Mouse (Mus musculus) gastrocnemius, adult 18-20 months (tissue): ENCODE results near the gene Olfr1371. TPM values are rescaled to one million over a fixed set of nuclear protein-coding genes. Genes with fewer than 3 reads are reported as not detected.
A peak's percentile ranks its signal among the peaks of the same experiment; 100 is the strongest.
"Not testable (repeated sequence)": the region's sequence is repeated elsewhere in the genome, so short reads cannot be mapped to it uniquely, and the experiment has no call there.

Experiments used
- DNase-seq: peaks from one replicate; pipeline ENCODE4 v3.0.0; 2021; ENCODE audit warnings: low spot score
- total RNA-seq, 2 experiments: library from RNA; stranded (reverse); gene quantifications; 2 replicates each; pipeline ENCODE4 v1.2.3; 2021

Olfr1371 gene
- total RNA-seq, 2 experiments from 2014 or later: not detected

GRCm38 (mm10) chr11:52225986-52226599 is 12.3 kb upstream of the Olfr1371 start:
- no peak for DNase-seq

DNA sequence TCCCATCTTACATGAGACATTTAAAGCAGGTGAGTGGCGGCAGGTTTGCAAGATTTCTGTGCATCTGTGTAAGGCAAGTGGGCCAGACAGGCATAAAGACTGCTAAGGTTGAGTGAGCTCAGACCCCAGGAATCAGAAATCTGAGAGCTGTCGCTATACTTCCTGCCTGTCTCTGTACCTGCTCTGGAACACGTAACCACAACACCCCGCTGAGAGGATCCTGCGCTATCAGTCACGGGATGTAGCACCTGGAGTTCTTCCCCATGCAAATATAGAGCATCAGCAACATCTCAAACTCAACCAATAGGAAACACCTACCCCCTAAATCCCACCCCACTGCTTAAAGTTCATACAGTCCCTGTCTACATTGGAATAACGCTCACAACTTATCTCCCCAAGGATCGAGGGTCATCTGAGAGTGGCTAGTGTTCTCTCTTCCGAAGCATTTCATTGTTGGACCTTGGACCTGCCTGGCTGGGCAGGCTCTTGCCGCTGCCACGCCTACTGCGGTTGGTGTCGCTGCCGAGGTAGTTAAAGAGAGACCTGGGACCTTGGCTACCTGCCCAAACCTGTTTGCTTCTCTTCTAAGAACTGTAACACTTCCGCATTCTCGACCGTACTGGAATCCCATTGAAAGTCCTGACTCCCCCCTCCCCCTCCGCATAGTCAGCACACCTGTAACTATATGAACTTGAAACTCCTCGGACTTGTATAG is 10.3 kb upstream of the Olfr1371 start:
- no peak for DNase-seq

GRCm38 (mm10) chr11:52222891-52223290 is 9.1 kb upstream of the Olfr1371 start:
- DNase-seq: no peak

DNA sequence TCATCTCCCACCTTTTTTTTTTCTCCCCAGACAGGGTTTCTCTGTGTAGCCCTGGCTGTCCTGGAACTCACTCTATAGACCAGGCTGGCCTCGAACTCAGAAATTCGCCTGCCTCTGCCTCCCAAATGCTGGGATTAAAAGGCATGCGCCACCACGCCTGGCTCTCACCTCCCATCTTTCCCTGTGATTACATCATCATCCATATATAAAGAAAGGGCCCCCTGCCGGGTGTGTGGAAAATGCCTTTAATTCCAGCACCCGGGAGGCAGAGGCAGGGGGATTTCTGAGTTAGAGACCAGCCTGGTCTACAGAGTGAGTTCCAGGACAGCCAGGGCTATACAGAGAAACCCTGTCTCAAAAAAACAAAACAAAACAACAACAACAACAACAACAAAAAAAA is 8.1 kb upstream of the Olfr1371 start:
- not testable (repeated sequence) for DNase-seq

- DNase-seq: peak; percentile 46
Observed at GRCm38 (mm10) chr11:52220282-52220681, 6.5 kb upstream of the Olfr1371 start.

DNA sequence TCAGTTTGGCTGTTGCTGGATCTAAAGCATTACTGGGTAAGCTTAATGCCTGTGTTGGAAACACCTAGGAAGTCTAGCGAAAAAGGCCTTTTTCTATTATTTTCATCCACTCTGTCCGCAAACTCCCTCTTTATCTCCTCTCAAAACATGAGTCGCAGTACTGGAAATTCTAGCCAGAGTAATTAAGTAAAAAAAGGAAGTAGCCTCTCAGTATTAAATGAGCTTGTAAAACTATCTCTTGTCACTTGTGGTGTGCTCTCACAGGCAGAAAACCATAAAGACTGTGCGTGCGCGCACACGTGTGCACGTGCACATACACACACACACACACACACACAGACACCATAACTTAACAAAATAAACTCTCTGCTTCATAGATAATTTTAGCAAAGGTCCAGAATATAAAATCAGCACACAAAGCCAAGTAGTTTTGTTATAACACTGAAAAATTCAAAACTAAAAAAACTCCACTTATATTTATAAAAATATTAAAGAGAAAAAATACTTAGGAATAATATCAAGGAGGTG is 17.2 kb downstream of the Olfr1371 start:
- not testable (repeated sequence) for DNase-seq

DNA sequence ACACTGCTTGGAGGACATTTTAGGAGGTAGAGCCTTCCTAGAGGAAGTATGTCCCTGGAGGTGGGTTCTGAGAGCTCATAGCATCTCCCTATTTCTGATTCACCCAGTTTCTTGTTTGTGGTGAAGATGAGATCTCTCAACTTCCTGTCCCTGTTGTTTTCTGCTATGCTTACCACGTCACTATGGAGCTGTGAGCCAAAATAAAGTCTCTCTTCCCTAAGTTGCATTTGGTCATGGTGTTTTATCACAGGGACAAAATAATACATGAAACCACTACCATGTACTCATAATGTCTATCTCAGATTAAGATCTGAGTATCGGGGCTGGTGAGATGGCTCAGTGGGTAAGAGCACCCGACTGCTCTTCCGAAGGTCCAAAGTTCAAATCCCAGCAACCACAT is 33.1 kb downstream of the Olfr1371 start:
- DNase-seq: not testable (repeated sequence)

DNA sequence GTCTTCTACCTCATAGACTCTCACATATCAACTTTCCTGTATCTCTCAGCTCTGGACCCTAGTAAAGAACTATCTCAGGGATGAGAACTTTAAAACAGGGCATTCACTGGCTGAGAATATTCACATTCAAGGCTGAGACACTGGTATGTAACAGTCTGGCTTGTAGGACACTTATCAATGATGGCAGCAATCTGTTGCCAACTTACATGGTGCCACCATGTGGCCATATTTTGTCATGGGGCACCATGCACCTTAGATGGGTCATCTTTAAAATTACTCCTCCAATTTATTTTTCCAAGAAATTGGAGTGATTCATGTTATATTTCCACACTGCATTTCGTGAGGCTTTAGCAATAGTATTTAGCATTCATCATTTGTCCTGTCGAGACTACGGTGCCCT is 33.9 kb downstream of the Olfr1371 start:
- DNase-seq: not testable (repeated sequence)

GRCm38 (mm10) chr11:52168461-52168860 is 45.3 kb downstream of the Olfr1371 start:
- no peak for DNase-seq

- DNase-seq: not testable (repeated sequence)
Observed at GRCm38 (mm10) chr11:52167901-52168302, 45.9 kb downstream of the Olfr1371 start.

GRCm38 (mm10) chr11:52167126-52167525 is 46.7 kb downstream of the Olfr1371 start:
- peak; percentile 30 for DNase-seq

GRCm38 (mm10) chr11:52163926-52164325 is 49.9 kb downstream of the Olfr1371 start:
- peak; percentile 33 for DNase-seq

Other genes with a start within 250 kb of the Olfr1371 start
- gene Cdkn2aipnl, start 246.3 kb downstream of the Olfr1371 start, total RNA-seq: 10 to 100 TPM; 24.3 to 27.2 TPM
- gene Ube2b, start 213.2 kb downstream of the Olfr1371 start, total RNA-seq: 100 to 1,000 TPM; 574 to 604 TPM
- 1 to 10 TPM; 3.0 to 4.6 TPM for gene Cdkl3, start 209.8 kb downstream of the Olfr1371 start, total RNA-seq
- gene Ppp2ca, start 115.3 kb downstream of the Olfr1371 start, total RNA-seq: 10 to 100 TPM; 38.8 to 50.3 TPM
- not detected for gene Olfr1373, start 68.5 kb downstream of the Olfr1371 start, total RNA-seq
- gene Skp1a, start 18.0 kb upstream of the Olfr1371 start, total RNA-seq: 100 to 1,000 TPM; 289 to 291 TPM
- gene Tcf7, start 69.0 kb upstream of the Olfr1371 start, total RNA-seq: under 1 TPM; 0.23 to 0.50 TPM
- 1,000 to 10,000 TPM; 1,411 to 1,472 TPM for gene Vdac1, start 146.9 kb upstream of the Olfr1371 start, total RNA-seq
- 10 to 100 TPM; 41.5 to 45.8 TPM for gene 9530068E07Rik, start 182.4 kb upstream of the Olfr1371 start, total RNA-seq